Mouse (Mus musculus) midbrain, postnatal 0 days (tissue): ENCODE results near the gene Ubap1. TPM values are rescaled to one million over a fixed set of nuclear protein-coding genes. Genes with fewer than 3 reads are reported as not detected.
A peak's percentile ranks its signal among the peaks of the same experiment; 100 is the strongest.

Source experiments
- ATAC-seq: fragments of 200-750 bp; cut with Nextera tagmentation; 2 replicates; pipeline ENCODE4 v1.8.0; 2017; ENCODE audit warnings: moderate number of reproducible peaks, mild to moderate bottlenecking, moderate TSS enrichment, moderate library complexity; ENCODE audit not compliant: low FRiP score
- DNase-seq: peaks from one replicate; pipeline ENCODE4 v3.0.0-alpha.2; 2015; ENCODE audit warnings: low spot score
- H3K27ac ChIP-seq: fragments of 300-500 bp; sonication (generic); 2 replicates; pipeline ENCODE4 v1.5.1; 2014; ENCODE audit warnings: low read depth, mild to moderate bottlenecking, low read length, mixed read lengths
- H3K27me3 ChIP-seq: fragments of 300-500 bp; sonication (generic); 2 replicates; pipeline ENCODE4 v1.6.1; 2014; ENCODE audit warnings: low read length, control low read depth, mixed read lengths; ENCODE audit not compliant: insufficient read depth
- H3K36me3 ChIP-seq: fragments of 300-500 bp; sonication (generic); 2 replicates; pipeline ENCODE4 v1.6.1; 2014; ENCODE audit warnings: low read length, control low read depth, mixed read lengths; ENCODE audit not compliant: insufficient read depth
- H3K4me1 ChIP-seq: fragments of 300-500 bp; sonication (generic); 2 replicates; pipeline ENCODE4 v1.6.1; 2014; ENCODE audit warnings: mild to moderate bottlenecking, control low read depth, antibody characterized with exemption, low read length, mixed read lengths; ENCODE audit not compliant: insufficient read depth
- H3K4me2 ChIP-seq: fragments of 300-500 bp; sonication (generic); 2 replicates; pipeline ENCODE4 v1.6.1; 2014; ENCODE audit warnings: low read depth, mild to moderate bottlenecking, low read length, mixed read lengths; ENCODE audit not compliant: poor library complexity, severe bottlenecking
- H3K4me3 ChIP-seq: fragments of 300-500 bp; sonication (generic); 2 replicates; pipeline ENCODE4 v1.5.1; 2014; ENCODE audit warnings: low read depth, mild to moderate bottlenecking, low read length, moderate library complexity
- H3K9ac ChIP-seq: fragments of 300-500 bp; sonication (generic); replicated peaks from 2 replicates; pipeline ENCODE4 v1.6.1; 2014; ENCODE audit warnings: mild to moderate bottlenecking, low read length, moderate library complexity, mixed read lengths; ENCODE audit not compliant: poor library complexity, severe bottlenecking
- H3K9me3 ChIP-seq: fragments of 300-500 bp; sonication (generic); 2 replicates; pipeline ENCODE4 v1.6.1; 2016; ENCODE audit warnings: low read length, control low read depth
- CTCF ChIP-seq: IDR thresholded peaks from 2 replicates; pipeline ENCODE4 v1.5.1; 2016; ENCODE audit warnings: antibody characterized with exemption, mild to moderate bottlenecking
- WGBS: fragments of 180-500 bp; shearing (Covaris S2); extraction: QIAGEN DNeasy Blood & Tissue Kit; methylation state at CpG from one replicate; pipeline ENCODE4 v1.1.7; 2014; 5-methylcytosine and 5-hydroxymethylcytosine counted together
- polyA plus RNA-seq: library from polyadenylated mRNA; unstranded; fragments of >200 nt; fragmentation: Nextera tagmentation; extraction: Ambion mirVana; gene quantifications from 2 replicates; pipeline ENCODE4 v1.2.1, GENCODE M21; 2015
- total RNA-seq: library from RNA; depleted of rRNA; stranded (reverse); fragments of >200 nt; gene quantifications from 2 replicates; pipeline ENCODE4 v1.2.3, GENCODE M21; 2014

Ubap1 gene
- total and polyA plus RNA-seq, 2 experiments from 2014 or later = 35.0 to 58.8 TPM

GRCm38 (mm10) chr4:41313722-41314121 is 35.1 kb upstream of the Ubap1 start:
- Histone ChIP-seq H3K4me3 (peak overlapping the region; percentile 98), H3K36me3 (peaks cover 18% of the 10 kb centered on the region; the same call in 1 of the 2 replicates), H3K27me3 (no peaks in the 10 kb centered on the region), H3K4me2 (peak overlapping the region; percentile 79), H3K27ac (peak overlapping the region; percentile 96), H3K4me1 (peaks cover 8% of the 10 kb centered on the region; the same call in 1 of the 2 replicates), H3K9ac (peak overlapping the region; percentile 97), H3K9me3 (no peaks in the 10 kb centered on the region)
- TF ChIP-seq CTCF = no peak
- DNase-seq = no peak
- ATAC-seq = peak; percentile 6; the same call in 1 of the 2 replicates
- 16% methylated on average over 14 of the region's 14 CpGs for WGBS

- Histone ChIP-seq H3K27ac (peak within 1 kb of the TSS; percentile 96), H3K4me3 (peak within 1 kb of the TSS; percentile 98), H3K27me3 (no peaks in the 10 kb centered on the region), H3K9ac (peak within 1 kb of the TSS; percentile 97), H3K4me1 (peaks cover 8% of the 10 kb centered on the region; the same call in 1 of the 2 replicates), H3K36me3 (peaks cover 18% of the 10 kb centered on the region; the same call in 1 of the 2 replicates), H3K9me3 (no peaks in the 10 kb centered on the region), H3K4me2 (peak within 1 kb of the TSS; percentile 79)
- TF ChIP-seq CTCF = no peak
- WGBS = under 1% methylated on average over 70 of the region's 70 CpGs
- DNase-seq = peak; percentile 97
- ATAC-seq = peak; percentile 95
Observed at GRCm38 (mm10) chr4:41314141-41315129, 34.4 kb upstream of the Ubap1 start, which contains the start of gene Dcaf12. TSS of gene Dcaf12 (minus strand) at chr4:41314889.

GRCm38 (mm10) chr4:41315173-41315572 is 33.6 kb upstream of the Ubap1 start:
- no peaks in the 10 kb centered on the region for H3K9me3 ChIP-seq
- H3K9ac ChIP-seq = peak overlapping the region; percentile 97
- no peaks in the 10 kb centered on the region for H3K27me3 ChIP-seq
- ATAC-seq = no peak
- WGBS = 66% methylated on average over 8 of the region's 8 CpGs
- H3K27ac ChIP-seq = peak overlapping the region; percentile 96
- peaks cover 18% of the 10 kb centered on the region; the same call in 1 of the 2 replicates for H3K36me3 ChIP-seq
- peaks cover 8% of the 10 kb centered on the region; the same call in 1 of the 2 replicates for H3K4me1 ChIP-seq
- no peak for DNase-seq
- H3K4me2 ChIP-seq = peak overlapping the region; percentile 79
- no peak for TF ChIP-seq CTCF
- H3K4me3 ChIP-seq = peak overlapping the region; percentile 98

GRCm38 (mm10) chr4:41318267-41318666 is 30.5 kb upstream of the Ubap1 start:
- no peak overlapping the region for H3K9ac ChIP-seq
- 84% methylated on average over 5 of the region's 5 CpGs for WGBS
- H3K9me3 ChIP-seq = no peaks in the 10 kb centered on the region
- no peak overlapping the region for H3K4me2 ChIP-seq
- no peak overlapping the region for H3K27ac ChIP-seq
- no peak for TF ChIP-seq CTCF
- peaks cover 4% of the 10 kb centered on the region; the same call in 1 of the 2 replicates for H3K4me1 ChIP-seq
- no peak overlapping the region for H3K4me3 ChIP-seq
- DNase-seq (no peak), ATAC-seq (no peak)
- H3K36me3 ChIP-seq = no peaks in the 10 kb centered on the region
- H3K27me3 ChIP-seq = no peaks in the 10 kb centered on the region

GRCm38 (mm10) chr4:41320971-41321370 is 27.8 kb upstream of the Ubap1 start:
- no peak for TF ChIP-seq CTCF
- 84% methylated on average over 4 of the region's 4 CpGs for WGBS
- H3K4me1 ChIP-seq = no peaks in the 10 kb centered on the region
- no peak overlapping the region for H3K27ac ChIP-seq
- no peak overlapping the region for H3K4me2 ChIP-seq
- no peaks in the 10 kb centered on the region for H3K27me3 ChIP-seq
- no peaks in the 10 kb centered on the region for H3K36me3 ChIP-seq
- ATAC-seq (no peak), DNase-seq (no peak)
- no peak overlapping the region for H3K9ac ChIP-seq
- no peak overlapping the region for H3K4me3 ChIP-seq
- H3K9me3 ChIP-seq = no peaks in the 10 kb centered on the region

- Histone ChIP-seq H3K4me2 (no peak overlapping the region), H3K27me3 (no peaks in the 10 kb centered on the region), H3K4me3 (no peak overlapping the region), H3K36me3 (no peaks in the 10 kb centered on the region), H3K4me1 (no peaks in the 10 kb centered on the region), H3K9ac (no peak overlapping the region), H3K27ac (no peak overlapping the region), H3K9me3 (no peaks in the 10 kb centered on the region)
- 91% methylated on average over 6 of the region's 6 CpGs for WGBS
- no peak for DNase-seq
- no peak for ATAC-seq
- no peak for TF ChIP-seq CTCF
Observed at GRCm38 (mm10) chr4:41326876-41327275, 21.9 kb upstream of the Ubap1 start.
